In the genomic region with DNA sequence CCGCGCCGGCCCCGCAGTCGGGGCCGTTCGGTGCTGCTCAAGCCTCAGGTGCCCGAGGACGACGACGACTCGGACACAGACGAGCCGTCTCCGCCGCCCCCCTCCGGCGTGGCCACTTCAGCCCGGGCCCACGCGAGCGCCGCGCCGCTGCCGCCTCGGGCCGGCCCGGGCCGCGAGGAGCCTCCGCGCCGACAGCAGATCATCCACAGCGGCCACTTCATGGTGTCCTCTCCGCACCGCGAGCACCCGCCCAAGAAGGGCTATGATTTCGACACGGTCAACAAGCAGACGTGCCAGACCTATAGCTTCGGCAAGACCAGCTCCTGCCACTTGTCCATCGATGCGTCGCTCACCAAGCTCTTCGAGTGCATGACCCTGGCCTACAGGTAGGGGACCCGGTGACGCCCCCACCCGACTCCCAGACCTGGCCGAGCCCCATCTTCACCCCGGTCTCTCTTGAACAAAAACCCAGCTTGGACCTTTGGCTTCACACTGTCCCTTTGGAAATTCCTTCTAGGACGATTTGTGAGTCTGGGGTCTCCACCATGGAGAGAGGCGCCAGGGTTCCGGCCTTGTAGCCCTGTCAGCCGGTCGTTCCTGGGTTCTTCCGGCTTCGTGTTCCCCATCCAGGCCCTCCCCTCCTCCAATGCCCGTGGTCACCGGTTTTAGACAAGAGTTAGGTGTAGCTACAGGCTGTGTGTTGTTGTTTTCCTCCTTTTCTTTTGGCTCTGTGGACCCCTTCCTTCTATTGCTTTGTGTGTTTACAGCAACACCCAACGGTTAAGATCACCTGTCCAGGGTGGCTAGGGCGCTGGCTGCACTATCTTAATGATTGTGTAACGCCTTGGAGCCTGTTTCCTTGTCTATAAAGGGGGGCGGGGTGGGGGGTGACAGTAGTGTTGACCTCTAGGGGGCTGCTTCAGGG, we compare ENCODE assay signal across 7 mouse cellular contexts. TPM values are rescaled to one million over a fixed set of nuclear protein-coding genes. Genes with fewer than 3 reads are reported as not detected.
DNase-seq lines count a peak whose midpoint lies in the region; ATAC-seq and TF ChIP-seq lines count a peak whose summit lies in the region.

No protein-coding gene starts in this region.

- DNase-seq in spleen, adult 12 weeks (ENCODE audit: low spot score) = peak; percentile 21
- DNase-seq in spleen, postnatal 14 days (ENCODE audit: low spot score in 2 of 2) = no peak
- DNase-seq in cerebellum, adult 2 months = peak in 1 of 2 experiments; percentile 46
- peak; percentile 48 for DNase-seq in liver
- DNase-seq in layer of hippocampus, postnatal 10 days (ENCODE audit: low spot score in 2 of 2) = no peak

- H3K4me3 ChIP-seq in cerebellum, adult 2 months (replicated peaks; ENCODE audit: insufficient read depth, low read depth, low read length) = peak overlapping the region; percentile 99
- peak overlapping the region; percentile 98 for H3K4me3 ChIP-seq in heart, embryonic 13.5 days
- H3K4me3 ChIP-seq in myocyte = peak overlapping the region; percentile 68

- H3K79me2 ChIP-seq in myocyte (ENCODE audit: control insufficient read depth, insufficient read depth) = peaks cover 13% of the 10 kb centered on the region

- H3K9me3 ChIP-seq in heart, embryonic 13.5 days = no peaks in the 10 kb centered on the region

- H3K9ac ChIP-seq in heart, embryonic 13.5 days = peak overlapping the region; percentile 96

- no peaks in the 10 kb centered on the region for H3K27me3 ChIP-seq in cerebellum, adult 2 months (ENCODE audit: control insufficient read depth, insufficient read depth, low read length)
- H3K27me3 ChIP-seq in heart, embryonic 13.5 days (replicated peaks) = no peaks in the 10 kb centered on the region
- H3K27me3 ChIP-seq in myocyte (ENCODE audit: control insufficient read depth, insufficient read depth, insufficient read length) = no peaks in the 10 kb centered on the region

- no peak for TF ChIP-seq CTCF in cerebellum, adult 2 months (IDR thresholded peaks at IDR 0.05; ENCODE audit: borderline replicate concordance, insufficient read depth, low read depth, low read length)

- peak overlapping the region; percentile 61 for H3ac ChIP-seq in myocyte (ENCODE audit: control insufficient read depth, insufficient read length)

- peaks cover 8% of the 10 kb centered on the region; the same call in 1 of the 2 replicates for H3K4me1 ChIP-seq in cerebellum, adult 2 months (ENCODE audit: control insufficient read depth, insufficient read depth, low read length)
- peaks cover 57% of the 10 kb centered on the region for H3K4me1 ChIP-seq in heart, embryonic 13.5 days

- ATAC-seq in heart, embryonic 13.5 days (ENCODE audit: extremely low read depth, insufficient number of reproducible peaks, low FRiP score, low TSS enrichment) = no peak; the same call in 1 of the 2 replicates

- H3K27ac ChIP-seq in cerebellum, adult 2 months (ENCODE audit: insufficient read depth, low read length) = peak overlapping the region; percentile 70
- peak overlapping the region; percentile 94 for H3K27ac ChIP-seq in heart, embryonic 13.5 days (replicated peaks)

- peak overlapping the region; percentile 93 for H3K4me2 ChIP-seq in heart, embryonic 13.5 days
- peak overlapping the region; percentile 95 for H3K4me2 ChIP-seq in myocyte (ENCODE audit: low read depth)

- TF ChIP-seq POLR2A in cerebellum, adult 2 months (IDR thresholded peaks at IDR 0.05; ENCODE audit: borderline replicate concordance, insufficient read depth, low read length) = no peak
- no peak for TF ChIP-seq POLR2A in myocyte (IDR thresholded peaks at IDR 0.05; ENCODE audit: insufficient read length, low read depth)

- H3K36me3 ChIP-seq in heart, embryonic 13.5 days = no peaks in the 10 kb centered on the region
- H3K36me3 ChIP-seq in myocyte (ENCODE audit: control insufficient read depth, insufficient read depth) = no peaks in the 10 kb centered on the region

- under 1% methylated on average over 65 of the region's 65 CpGs for WGBS in cerebellum, adult 2 months
- WGBS in heart, embryonic 13.5 days = under 1% methylated on average over 58 of the region's 65 CpGs

TF ChIP-seq in myocyte, 11 proteins besides CTCF, POLR2A, EP300 and RAD21:
- no peak for TF ChIP-seq TCF3 (IDR thresholded peaks at IDR 0.05; ENCODE audit: insufficient read length, low read depth)

RNA-seq across cellular contexts. Expression of a gene that starts 0.6 kb away (rescaled TPM):
- 21.7 and 24.2 TPM in 2 replicates for polyA plus RNA-seq in cerebellum, adult 2 months (2012; rRNA removed)
- 10.9 and 11.7 TPM in 2 replicates for polyA plus RNA-seq in heart, embryonic 13.5 days (2015; fragmentation: Nextera tagmentation; extraction: Ambion mirVana)
- polyA plus RNA-seq in myocyte (2012; fragmentation: generic; extraction: Trizol) = 6.0 TPM
- total RNA-seq in layer of hippocampus, postnatal 10 days (2021) = 10 to 100 TPM; 22.3 to 22.7 TPM

RNA-seq across cellular contexts. Expression of a gene that starts 51.6 kb away (rescaled TPM):
- 28.9 and 29.4 TPM in 2 replicates for polyA plus RNA-seq in cerebellum, adult 2 months (2012; rRNA removed)
- 13.5 and 14.5 TPM in 2 replicates for polyA plus RNA-seq in heart, embryonic 13.5 days (2015; fragmentation: Nextera tagmentation; extraction: Ambion mirVana)
- polyA plus RNA-seq in myocyte (2012; fragmentation: generic; extraction: Trizol) = 3.6 TPM
- 10 to 100 TPM; 72.7 to 78.5 TPM for total RNA-seq in layer of hippocampus, postnatal 10 days (2021)

Comparison
In these comparisons a context has a peak if more than half of its experiments do, and no peak if none do; other contexts are left out.
1. DNase-seq: peak in spleen, adult 12 weeks (single experiment) and liver (single experiment); none in spleen, postnatal 14 days (0 of 2) and layer of hippocampus, postnatal 10 days (0 of 2).
2. Peak in every context shown above with its lines, with median percentiles within 50 percentile points of each other: H3K4me3 ChIP-seq.